In the genomic region with DNA sequence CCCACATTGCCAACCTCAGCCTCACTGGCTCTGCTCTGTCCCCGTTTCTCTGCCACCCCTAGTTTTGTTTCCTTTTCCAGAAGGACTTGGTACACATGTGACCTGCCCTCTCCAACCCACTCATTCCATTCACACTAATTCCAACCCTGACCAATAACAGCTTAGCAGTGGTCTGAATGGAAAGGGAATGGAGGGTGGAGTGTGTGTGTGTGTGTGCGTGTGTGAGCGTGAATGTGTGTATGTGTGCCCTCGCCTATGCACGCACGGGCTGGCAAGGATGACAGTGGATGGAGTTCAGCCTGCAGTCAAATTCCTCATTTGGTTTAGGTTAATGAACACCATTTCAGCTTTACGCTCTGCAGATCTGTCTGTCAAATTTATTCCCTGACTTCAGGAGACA, we compare ENCODE assay signal across 24 mouse cellular contexts.
DNase-seq lines count a peak whose midpoint lies in the region; ATAC-seq lines count a peak whose summit lies in the region.
"Had no signal": no experiment of that assay in that cellular context is flagged by ENCODE, and none has a peak within 500 bp of the region (broad histone marks: within the 10 kb centered on the region; RNA-seq: fewer than 3 reads in every experiment).

No protein-coding gene starts in this region.

- no peak overlapping the region for H3K4me2 ChIP-seq in kidney, embryonic 15.5 days
- no peak overlapping the region for H3K4me2 ChIP-seq in midbrain, embryonic 13.5 days (replicated peaks)
- no peak overlapping the region for H3K4me2 ChIP-seq in midbrain, embryonic 16.5 days (ENCODE audit: low read length)
- H3K4me2 ChIP-seq in midbrain, embryonic 15.5 days = no peak overlapping the region
- H3K4me2 ChIP-seq: lung, embryonic 15.5 days; neural tube, embryonic 15.5 days had no signal

- peak; percentile 22 for DNase-seq in heart, embryonic 10.5 days (ENCODE audit: low spot score)
- no peak for DNase-seq in heart, postnatal 4 days
- no peak for DNase-seq in kidney, adult 8-10 months
- no peak for DNase-seq in lung, adult 18-20 months
- DNase-seq: adrenal gland, postnatal 14 days; cerebellum, adult 11 months; cerebellum, adult 9-10 months; cerebellum, postnatal 36 days; gastrocnemius, postnatal 25 days; heart, adult 2 months; heart, postnatal 14 days; liver; right cerebral cortex, adult 18-20 months; spleen, adult 18-20 months; thymus, postnatal 14 days had no signal

- no peaks in the 10 kb centered on the region for H3K9me3 ChIP-seq in heart, embryonic 10.5 days
- no peaks in the 10 kb centered on the region for H3K9me3 ChIP-seq in kidney, embryonic 15.5 days (replicated peaks)
- H3K9me3 ChIP-seq in midbrain, embryonic 13.5 days = no peaks in the 10 kb centered on the region
- H3K9me3 ChIP-seq in midbrain, embryonic 16.5 days (replicated peaks; ENCODE audit: control insufficient read depth, low read length, poor library complexity, severe bottlenecking) = no peaks in the 10 kb centered on the region
- no peaks in the 10 kb centered on the region for H3K9me3 ChIP-seq in midbrain, embryonic 15.5 days
- H3K9me3 ChIP-seq: lung, embryonic 15.5 days; neural tube, embryonic 15.5 days had no signal

- WGBS in heart, embryonic 10.5 days = 84% methylated on average over 7 of the region's 7 CpGs
- WGBS in kidney, embryonic 15.5 days = 74% methylated on average over 7 of the region's 7 CpGs
- WGBS in midbrain, embryonic 13.5 days = 64% methylated on average over 7 of the region's 7 CpGs
- WGBS in midbrain, embryonic 16.5 days = 63% methylated on average over 7 of the region's 7 CpGs
- WGBS in midbrain, embryonic 15.5 days = 51% methylated on average over 7 of the region's 7 CpGs

- peaks cover 17% of the 10 kb centered on the region; the same call in 1 of the 2 replicates for H3K4me1 ChIP-seq in heart, embryonic 10.5 days
- H3K4me1 ChIP-seq in kidney, embryonic 15.5 days = peaks cover 12% of the 10 kb centered on the region; the same call in 1 of the 2 replicates
- peaks cover 34% of the 10 kb centered on the region for H3K4me1 ChIP-seq in midbrain, embryonic 13.5 days (replicated peaks)
- peaks cover 19% of the 10 kb centered on the region for H3K4me1 ChIP-seq in midbrain, embryonic 16.5 days (ENCODE audit: control insufficient read depth, insufficient read depth, low read length)
- H3K4me1 ChIP-seq in midbrain, embryonic 15.5 days = peaks cover 29% of the 10 kb centered on the region

- no peak overlapping the region for H3K4me3 ChIP-seq in heart, embryonic 10.5 days
- no peak overlapping the region for H3K4me3 ChIP-seq in kidney, embryonic 15.5 days (replicated peaks)
- H3K4me3 ChIP-seq in midbrain, embryonic 13.5 days (replicated peaks) = no peak overlapping the region
- no peak overlapping the region for H3K4me3 ChIP-seq in midbrain, embryonic 16.5 days (ENCODE audit: low read depth, low read length)
- H3K4me3 ChIP-seq in midbrain, embryonic 15.5 days = no peak overlapping the region
- H3K4me3 ChIP-seq: heart, adult 2 months; lung, embryonic 15.5 days; neural tube, embryonic 15.5 days had no signal

- no peaks in the 10 kb centered on the region for H3K27me3 ChIP-seq in heart, embryonic 10.5 days (ENCODE audit: insufficient read depth, poor library complexity, severe bottlenecking)
- H3K27me3 ChIP-seq in kidney, embryonic 15.5 days = no peaks in the 10 kb centered on the region
- H3K27me3 ChIP-seq in midbrain, embryonic 13.5 days = no peaks in the 10 kb centered on the region
- H3K27me3 ChIP-seq in midbrain, embryonic 16.5 days (ENCODE audit: control insufficient read depth, insufficient read depth, low read depth, low read length) = no peaks in the 10 kb centered on the region
- no peaks in the 10 kb centered on the region for H3K27me3 ChIP-seq in midbrain, embryonic 15.5 days (replicated peaks)
- H3K27me3 ChIP-seq: lung, embryonic 15.5 days; neural tube, embryonic 15.5 days had no signal

- no peak overlapping the region for H3K27ac ChIP-seq in heart, embryonic 10.5 days
- H3K27ac ChIP-seq in kidney, embryonic 15.5 days = no peak overlapping the region
- H3K27ac ChIP-seq in midbrain, embryonic 13.5 days = peak overlapping the region; percentile 30; the same call in 1 of the 2 replicates
- H3K27ac ChIP-seq in midbrain, embryonic 16.5 days (ENCODE audit: low read length) = no peak overlapping the region
- 0 out of 2 replicates have a peak overlapping the region, but pooled peaks have one; percentile 5 for H3K27ac ChIP-seq in midbrain, embryonic 15.5 days
- H3K27ac ChIP-seq: heart, adult 2 months; liver, embryonic 14.5 days; lung, embryonic 15.5 days; neural tube, embryonic 15.5 days had no signal

- no peak overlapping the region for H3K9ac ChIP-seq in kidney, embryonic 15.5 days
- no peak overlapping the region for H3K9ac ChIP-seq in midbrain, embryonic 13.5 days (replicated peaks)
- H3K9ac ChIP-seq in midbrain, embryonic 16.5 days (ENCODE audit: low read depth, low read length) = no peak overlapping the region
- no peak overlapping the region for H3K9ac ChIP-seq in midbrain, embryonic 15.5 days
- H3K9ac ChIP-seq: liver, embryonic 14.5 days; lung, embryonic 15.5 days; neural tube, embryonic 15.5 days had no signal

- ATAC-seq in kidney, embryonic 15.5 days (replicated peaks; ENCODE audit: low FRiP score) = 0 out of 2 replicates have a peak, but pooled peaks have one; percentile 29
- ATAC-seq in midbrain, embryonic 13.5 days = 0 out of 2 replicates have a peak, but pooled peaks have one; percentile 48
- no peak for ATAC-seq in midbrain, embryonic 16.5 days
- no peak for ATAC-seq in midbrain, embryonic 15.5 days (replicated peaks)
- ATAC-seq: forebrain, embryonic 14.5 days; intestine, postnatal 0 days had no signal

- H3K36me3 ChIP-seq in heart, embryonic 10.5 days = no peaks in the 10 kb centered on the region
- H3K36me3 ChIP-seq in kidney, embryonic 15.5 days = no peaks in the 10 kb centered on the region
- H3K36me3 ChIP-seq in midbrain, embryonic 13.5 days = no peaks in the 10 kb centered on the region
- no peaks in the 10 kb centered on the region for H3K36me3 ChIP-seq in midbrain, embryonic 16.5 days (ENCODE audit: control insufficient read depth, insufficient read depth, low read length)
- no peaks in the 10 kb centered on the region for H3K36me3 ChIP-seq in midbrain, embryonic 15.5 days (replicated peaks)
- H3K36me3 ChIP-seq: lung, embryonic 15.5 days; neural tube, embryonic 15.5 days had no signal

Comparison
In these comparisons a context has a peak if more than half of its experiments do, and no peak if none do; other contexts are left out.
1. H3K27ac ChIP-seq: peak in midbrain, embryonic 13.5 days (single experiment) and midbrain, embryonic 15.5 days (single experiment); none in heart, embryonic 10.5 days (single experiment), kidney, embryonic 15.5 days (single experiment) and midbrain, embryonic 16.5 days (single experiment).
2. ATAC-seq: peak in kidney, embryonic 15.5 days (single experiment) and midbrain, embryonic 13.5 days (single experiment); none in midbrain, embryonic 16.5 days (single experiment) and midbrain, embryonic 15.5 days (single experiment).